Mouse (Mus musculus): ENCODE data around the gene Fbxo47.

Fbxo47 gene

GRCm38 (mm10) chr11:97883918-97884600, at the start of gene Fbxo47:
Fbxo47 (minus strand) TSS chr11:97884154.
- peak; percentile 90 to 98 for DNase-seq (ENCODE audit: low spot score in 2 of 2)

- DNase-seq (ENCODE audit: low spot score in 2 of 2) = no peak
Measured at GRCm38 (mm10) chr11:97933553-97933952, 49.6 kb upstream of the Fbxo47 start.

GRCm38 (mm10) chr11:97928905-97929304, 45.0 kb upstream of the Fbxo47 start:
- DNase-seq (ENCODE audit: low spot score in 2 of 2) = no peak

- no peak for DNase-seq (ENCODE audit: low spot score in 2 of 2)
Measured at GRCm38 (mm10) chr11:97924217-97924616, 40.3 kb upstream of the Fbxo47 start.

- DNase-seq (ENCODE audit: low spot score in 2 of 2) = no peak
Measured at GRCm38 (mm10) chr11:97923639-97924038, 39.7 kb upstream of the Fbxo47 start.

GRCm38 (mm10) chr11:97915974-97916503, 32.1 kb upstream of the Fbxo47 start:
- DNase-seq (ENCODE audit: low spot score in 2 of 2) = no peak

GRCm38 (mm10) chr11:97915471-97915870, 31.5 kb upstream of the Fbxo47 start:
- DNase-seq (ENCODE audit: low spot score in 2 of 2) = no peak

GRCm38 (mm10) chr11:97913111-97913510, 29.2 kb upstream of the Fbxo47 start:
- DNase-seq (ENCODE audit: low spot score in 2 of 2) = no peak

GRCm38 (mm10) chr11:97908634-97909348, 24.8 kb upstream of the Fbxo47 start:
- DNase-seq (ENCODE audit: low spot score in 2 of 2) = no peak

- peak in 1 of 2 experiments; percentile 21 for DNase-seq (ENCODE audit: low spot score in 2 of 2)
Measured at GRCm38 (mm10) chr11:97907935-97908334, 24.0 kb upstream of the Fbxo47 start.

- DNase-seq (ENCODE audit: low spot score in 2 of 2) = no peak
Measured at GRCm38 (mm10) chr11:97906905-97907304, 23.0 kb upstream of the Fbxo47 start.

- DNase-seq (ENCODE audit: low spot score in 2 of 2) = no peak
Measured at GRCm38 (mm10) chr11:97905941-97906340, 22.0 kb upstream of the Fbxo47 start.

- DNase-seq (ENCODE audit: low spot score in 2 of 2) = no peak
Measured at GRCm38 (mm10) chr11:97905540-97905939, 21.6 kb upstream of the Fbxo47 start.

GRCm38 (mm10) chr11:97904801-97905200, 20.8 kb upstream of the Fbxo47 start:
- no peak for DNase-seq (ENCODE audit: low spot score in 2 of 2)

GRCm38 (mm10) chr11:97901806-97902205, 17.9 kb upstream of the Fbxo47 start:
- no peak for DNase-seq (ENCODE audit: low spot score in 2 of 2)

GRCm38 (mm10) chr11:97899822-97900221, 15.9 kb upstream of the Fbxo47 start:
- DNase-seq (ENCODE audit: low spot score in 2 of 2) = peak; percentile 61 to 86

GRCm38 (mm10) chr11:97897568-97898185, 13.7 kb upstream of the Fbxo47 start:
- DNase-seq (ENCODE audit: low spot score in 2 of 2) = no peak

GRCm38 (mm10) chr11:97896655-97897054, 12.7 kb upstream of the Fbxo47 start:
- DNase-seq (ENCODE audit: low spot score in 2 of 2) = no peak

GRCm38 (mm10) chr11:97891821-97892220, 7.9 kb upstream of the Fbxo47 start:
- no peak for DNase-seq (ENCODE audit: low spot score in 2 of 2)

- DNase-seq (ENCODE audit: low spot score in 2 of 2) = no peak
Measured at GRCm38 (mm10) chr11:97885296-97885915, 1.5 kb upstream of the Fbxo47 start.

- no peak for DNase-seq (ENCODE audit: low spot score in 2 of 2)
Measured at GRCm38 (mm10) chr11:97884601-97885185, 739 bp upstream of the Fbxo47 start.

- DNase-seq (ENCODE audit: low spot score in 2 of 2) = peak; percentile 76 to 87
Measured at GRCm38 (mm10) chr11:97883542-97883917, 424 bp downstream of the Fbxo47 start.
